Mouse (Mus musculus): ENCODE results near the gene Hap1.
"Not testable (repeated sequence)": the region's sequence is repeated elsewhere in the genome, so short reads cannot be mapped to it uniquely, and the experiment has no call there.

Hap1 gene

GRCm38 (mm10) chr11:100355151-100355951, 577 bp downstream of the Hap1 start:
- no peak for DNase-seq

GRCm38 (mm10) chr11:100352076-100352857, 3.7 kb downstream of the Hap1 start:
- DNase-seq, result no peak

GRCm38 (mm10) chr11:100344269-100344668, 11.7 kb downstream of the Hap1 start:
- no peak for DNase-seq

- DNase-seq, result no peak
Observed at GRCm38 (mm10) chr11:100335731-100336130, 20.2 kb downstream of the Hap1 start.

- DNase-seq, result no peak
Observed at GRCm38 (mm10) chr11:100333944-100334457, 21.9 kb downstream of the Hap1 start, which contains the start of gene Gast. TSS of gene Gast (plus strand) at chr11:100334407.

- DNase-seq, result no peak
Observed at GRCm38 (mm10) chr11:100332766-100333515, 23.0 kb downstream of the Hap1 start.

- not testable (repeated sequence) for DNase-seq
Observed at GRCm38 (mm10) chr11:100330816-100331375, 25.0 kb downstream of the Hap1 start.

- DNase-seq, result no peak
Observed at GRCm38 (mm10) chr11:100330235-100330634, 25.7 kb downstream of the Hap1 start.

GRCm38 (mm10) chr11:100327761-100328160, 28.2 kb downstream of the Hap1 start:
- no peak for DNase-seq

GRCm38 (mm10) chr11:100327316-100327715, 28.6 kb downstream of the Hap1 start:
- DNase-seq, result no peak

- no peak for DNase-seq
Observed at GRCm38 (mm10) chr11:100325062-100325629, 30.8 kb downstream of the Hap1 start.

- no peak for DNase-seq
Observed at GRCm38 (mm10) chr11:100323578-100323977, 32.4 kb downstream of the Hap1 start.

GRCm38 (mm10) chr11:100322591-100323258, 33.2 kb downstream of the Hap1 start:
- no peak for DNase-seq

- not testable (repeated sequence) for DNase-seq
Observed at GRCm38 (mm10) chr11:100321479-100322305, 34.2 kb downstream of the Hap1 start.

GRCm38 (mm10) chr11:100320701-100321410, 35.1 kb downstream of the Hap1 start:
- not testable (repeated sequence) for DNase-seq

- DNase-seq, result peak; percentile 97
Observed at GRCm38 (mm10) chr11:100320172-100320630, 35.7 kb downstream of the Hap1 start.

GRCm38 (mm10) chr11:100319492-100320171, 36.3 kb downstream of the Hap1 start, which contains the start of gene Eif1:
TSS of gene Eif1 (plus strand) at chr11:100319885.
- DNase-seq, result peak; percentile 99

- DNase-seq, result no peak
Observed at GRCm38 (mm10) chr11:100318529-100319451, 37.1 kb downstream of the Hap1 start.
